Mouse (Mus musculus) heart, postnatal 0 days (tissue): ENCODE measurements around the gene Grasp.

Source experiments
- CTCF ChIP-seq: IDR thresholded peaks from 2 replicates; pipeline ENCODE4 v1.5.1; 2016; ENCODE audit warnings: antibody characterized with exemption, control low read depth, low read depth
- EP300 ChIP-seq: IDR thresholded peaks from 2 replicates; pipeline ENCODE4 v1.6.1; 2016; ENCODE audit warnings: antibody characterized with exemption, low read depth

DNA sequence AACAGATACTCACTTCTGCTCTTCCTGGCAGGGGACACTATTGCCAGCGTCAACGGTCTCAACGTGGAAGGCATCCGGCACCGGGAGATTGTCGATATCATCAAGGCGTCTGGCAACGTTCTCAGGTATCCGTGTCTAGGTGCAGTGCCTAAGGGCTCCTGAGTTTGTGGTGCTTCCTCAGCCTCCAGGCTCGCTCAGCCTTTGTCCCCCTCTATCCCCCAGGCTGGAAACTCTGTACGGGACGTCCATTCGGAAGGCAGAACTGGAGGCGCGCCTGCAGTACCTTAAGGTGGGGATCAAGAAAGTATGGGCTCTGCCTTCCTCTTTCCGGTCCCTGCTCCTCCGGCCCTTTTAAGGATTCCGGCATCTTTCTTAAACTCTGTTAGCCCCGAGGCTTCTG, 6.5 kb downstream of the Grasp start:
- TF ChIP-seq CTCF (no peak), EP300 (no peak)
